In genomic region chr7:66729232-66729631, GRCm38 (mm10) we compare ENCODE assay signal across 16 mouse cellular contexts. TPM values are rescaled to one million over a fixed set of nuclear protein-coding genes. Genes with fewer than 3 reads are reported as not detected.
"Had no signal": no experiment of that assay in that cellular context is flagged by ENCODE, and none has a peak within 500 bp of the region (broad histone marks: within the 10 kb centered on the region; RNA-seq: fewer than 3 reads in every experiment).

No protein-coding gene starts in this region.

- H3K36me3 ChIP-seq: midbrain, embryonic 10.5 days; midbrain, embryonic 12.5 days; neural tube, embryonic 12.5 days; stomach, embryonic 15.5 days had no signal

- H3K4me3 ChIP-seq: midbrain, embryonic 10.5 days; midbrain, embryonic 12.5 days; neural tube, embryonic 12.5 days; stomach, embryonic 15.5 days had no signal

- DNase-seq: lung, adult 18-20 months; lung, embryonic 14.5 days; lung, postnatal 10 days; lung, postnatal 4 days; midbrain, embryonic 14.5 days; right cerebral cortex, postnatal 14 days; thymus, adult 2 months; thymus, postnatal 25 days; thymus, postnatal 4 days had no signal

- H3K27me3 ChIP-seq: midbrain, embryonic 12.5 days; stomach, embryonic 15.5 days had no signal

RNA-seq across cellular contexts. Expression of gene Cers3, which starts 14.1 kb away (rescaled TPM):
- total RNA-seq: megakaryocyte, adult 5-6 weeks; neutrophil, adult 5-6 weeks had no signal
- polyA plus RNA-seq: spleen, adult 2 months had no signal
